Mouse (Mus musculus): ENCODE measurements at regions not wholly inside any gene's neighbourhood (a gene's known extent, or its start where the extent isn't known, plus 50 kb on each side); places are given as distances from the start of the nearest gene placed in this dataset.

DNA sequence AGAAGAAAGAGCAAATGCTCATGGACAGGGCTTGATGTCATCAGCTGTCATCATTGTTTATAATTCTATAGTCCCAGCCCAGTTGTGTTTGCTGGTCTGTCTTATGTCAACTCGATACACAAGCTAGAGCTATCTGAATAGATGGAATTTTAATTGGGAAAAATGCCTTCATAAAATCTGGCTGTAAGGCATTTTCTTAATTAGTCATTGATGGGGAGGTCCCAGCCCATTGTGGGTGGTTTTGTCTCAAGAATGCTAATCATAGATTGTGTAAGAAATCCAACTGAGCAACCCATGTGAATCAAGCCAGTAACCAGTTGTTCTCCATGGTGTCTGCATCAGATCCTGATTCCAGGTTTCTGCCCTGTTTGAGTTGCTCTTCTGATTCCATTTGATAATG lies 400.1 kb downstream of the Gm11232 start:
- TF ChIP-seq SIN3A (IDR thresholded peaks at IDR 0.05; ENCODE audit: low read length), result no peak
- TF ChIP-seq MXI1 (IDR thresholded peaks at IDR 0.05; ENCODE audit: low read depth, low read length), result no peak
- no peak for TF ChIP-seq ZNF384 (IDR thresholded peaks at IDR 0.05; ENCODE audit: low read depth, low read length)

Measured in MEL (cell line).